Mouse (Mus musculus): Measurements from ENCODE around the gene Fras1.

Gene Fras1

DNA sequence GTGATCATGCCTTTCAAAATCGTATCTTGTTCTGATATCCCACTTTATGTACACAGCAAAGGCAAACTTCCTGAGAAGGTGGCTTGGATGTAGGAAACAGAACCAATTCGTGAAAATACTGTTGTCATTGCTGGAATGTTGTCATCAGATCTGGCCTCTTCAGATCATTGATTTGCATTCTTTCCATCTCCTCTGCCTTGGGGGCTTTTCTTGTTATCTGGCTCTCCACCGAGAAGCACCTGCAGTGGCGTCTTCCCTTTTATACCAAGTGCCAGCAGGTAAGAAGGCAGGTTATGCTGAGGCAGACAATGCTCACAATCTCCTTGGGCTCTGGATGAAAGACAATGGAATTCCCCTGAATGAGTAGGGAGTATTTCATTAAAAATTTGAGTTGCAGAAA lies 108.3 kb downstream of the Fras1 start:
- in situ Hi-C loops (cut with MboI): no loop called here

GRCm38 (mm10) chr5:96492497-96492896 lies 118.7 kb downstream of the Fras1 start:
- in situ Hi-C loops (cut with MboI): no loop called here

GRCm38 (mm10) chr5:96494502-96495292 lies 120.9 kb downstream of the Fras1 start:
- in situ Hi-C loops (cut with MboI): no loop called here

DNA sequence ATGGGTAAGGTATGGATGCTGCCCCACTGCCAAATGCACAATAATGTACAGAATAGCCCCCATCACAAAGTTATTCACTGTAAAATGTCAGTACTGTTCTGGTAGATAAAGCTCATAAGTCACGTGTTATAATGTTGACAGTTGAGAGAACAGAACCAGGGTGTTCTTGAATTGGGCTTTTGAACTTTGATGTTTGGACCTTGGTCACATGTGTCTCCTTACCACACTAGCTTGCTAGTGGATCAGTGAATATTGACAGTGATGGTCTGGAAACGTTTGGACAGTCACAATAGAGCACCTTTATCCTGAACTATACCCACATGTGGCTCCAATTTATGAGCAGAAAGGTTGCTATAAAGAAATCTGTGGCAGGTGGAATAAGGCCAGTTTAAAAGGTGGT lies 124.3 kb downstream of the Fras1 start:
- in situ Hi-C loops (cut with MboI): no loop called here

GRCm38 (mm10) chr5:96501783-96502182 lies 128.0 kb downstream of the Fras1 start:
- in situ Hi-C loops (cut with MboI): no loop called here

DNA sequence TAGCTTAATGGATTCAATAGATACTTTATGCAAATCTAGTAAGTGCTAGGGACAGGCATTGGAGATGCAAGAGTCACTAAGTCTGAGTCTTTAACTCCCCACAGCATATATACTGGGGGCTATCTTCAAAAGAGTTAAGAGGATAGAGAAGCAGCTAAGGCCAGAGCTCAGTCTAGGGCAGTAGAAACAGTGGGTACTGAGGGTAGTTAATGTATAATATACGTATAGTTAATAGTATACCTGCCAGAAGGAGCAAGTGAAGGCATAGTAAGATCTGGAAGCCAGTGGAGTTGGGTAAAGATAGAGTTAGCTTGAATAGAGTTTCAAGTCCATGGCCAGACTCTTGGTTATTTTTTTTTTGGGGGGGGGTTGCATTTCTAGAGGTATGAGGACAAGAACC lies 128.6 kb downstream of the Fras1 start:
- in situ Hi-C loops (cut with MboI): no loop called here

DNA sequence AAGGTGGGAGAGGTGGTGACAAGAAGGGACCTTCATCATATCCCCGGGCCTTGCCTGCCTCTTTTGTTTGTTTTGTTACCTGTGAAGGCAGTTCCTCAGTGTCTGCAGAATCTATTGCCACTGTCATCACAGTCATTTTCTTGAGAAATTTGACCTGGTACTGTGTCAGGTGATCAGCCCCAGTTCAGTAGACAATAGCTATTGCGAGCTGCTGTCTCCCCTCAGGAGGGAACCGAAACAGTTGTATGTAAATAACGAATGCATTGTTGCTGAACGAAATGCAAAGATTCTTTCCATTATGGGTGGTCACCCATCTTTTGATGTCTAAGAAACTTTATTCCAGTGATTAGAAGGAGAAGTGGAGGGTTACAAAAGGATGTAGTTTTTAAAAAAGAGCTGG lies 137.2 kb downstream of the Fras1 start:
- in situ Hi-C loops (cut with MboI): no loop called here

- in situ Hi-C loops (cut with MboI): no loop called here
Measured at GRCm38 (mm10) chr5:96513327-96513726, 139.6 kb downstream of the Fras1 start.

DNA sequence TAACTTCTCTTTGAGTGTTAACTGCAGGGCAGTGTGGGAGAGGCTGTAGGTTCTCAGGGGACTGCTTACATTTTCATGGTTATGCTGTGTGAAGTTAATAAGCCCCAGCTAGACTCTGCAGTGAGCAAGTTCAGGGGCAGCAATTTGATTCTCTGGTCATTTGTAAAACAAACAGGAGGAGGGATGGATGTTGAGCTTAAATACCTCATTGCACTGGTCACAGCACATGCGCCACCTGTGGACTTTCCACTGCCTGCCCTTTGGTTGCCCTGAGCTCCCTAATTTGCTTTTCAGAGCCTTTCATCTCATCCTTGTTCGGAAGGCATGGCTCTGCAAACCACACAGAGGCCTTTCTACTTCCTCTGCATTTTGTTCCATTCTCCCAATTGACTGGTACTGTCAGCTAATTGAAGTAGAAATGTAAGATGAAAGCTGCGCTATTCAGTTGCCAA lies 142.1 kb downstream of the Fras1 start:
- in situ Hi-C loops (cut with MboI): no loop called here

GRCm38 (mm10) chr5:96516329-96516728 lies 142.6 kb downstream of the Fras1 start:
- in situ Hi-C loops (cut with MboI): no loop called here

DNA sequence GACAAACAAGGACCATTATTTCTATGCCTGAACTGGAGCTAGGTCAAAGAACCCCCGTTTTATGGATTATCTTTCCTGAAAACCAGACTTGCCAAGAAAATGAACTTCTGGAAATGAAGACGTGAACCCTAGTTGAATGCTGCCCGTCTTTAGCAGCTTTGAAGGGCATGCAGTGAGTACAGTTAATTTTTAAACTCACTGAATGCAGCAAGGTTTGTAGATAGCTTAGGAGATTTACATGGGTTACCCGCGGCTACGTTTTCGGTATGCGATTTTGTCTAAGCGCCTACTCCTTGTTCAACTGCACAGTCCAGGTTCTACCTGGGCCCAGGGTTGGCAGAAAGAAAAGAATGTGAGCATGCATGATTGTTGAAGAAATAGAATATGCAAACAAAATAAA lies 147.8 kb downstream of the Fras1 start:
- in situ Hi-C loops (cut with MboI): no loop called here

- in situ Hi-C loops (cut with MboI): no loop called here
Measured at GRCm38 (mm10) chr5:96522909-96523409, 149.2 kb downstream of the Fras1 start.

GRCm38 (mm10) chr5:96528296-96528695 lies 154.5 kb downstream of the Fras1 start:
- in situ Hi-C loops (cut with MboI): no loop called here

DNA sequence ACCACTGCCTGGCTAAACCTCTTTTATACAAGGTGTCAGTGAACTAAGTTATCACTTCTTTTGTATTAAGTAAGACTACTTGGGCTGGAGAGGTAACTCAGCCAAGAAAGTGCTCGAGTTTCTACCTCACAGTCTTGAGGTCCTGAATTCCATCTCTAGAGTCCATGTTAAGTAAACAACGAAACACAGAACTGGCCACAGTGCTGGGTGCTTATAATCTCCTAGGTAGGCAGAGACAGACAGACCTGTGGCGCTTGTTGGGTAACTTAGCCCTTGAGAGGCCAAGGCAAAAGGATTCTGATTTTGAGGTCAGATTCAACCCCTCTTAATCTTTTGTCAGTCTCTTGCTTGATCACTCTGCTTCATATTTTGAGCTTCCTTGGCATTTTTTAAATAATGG lies 156.8 kb downstream of the Fras1 start:
- in situ Hi-C loops (cut with MboI): no loop called here

GRCm38 (mm10) chr5:96531962-96532361 lies 158.2 kb downstream of the Fras1 start:
- in situ Hi-C loops (cut with MboI): no loop called here

DNA sequence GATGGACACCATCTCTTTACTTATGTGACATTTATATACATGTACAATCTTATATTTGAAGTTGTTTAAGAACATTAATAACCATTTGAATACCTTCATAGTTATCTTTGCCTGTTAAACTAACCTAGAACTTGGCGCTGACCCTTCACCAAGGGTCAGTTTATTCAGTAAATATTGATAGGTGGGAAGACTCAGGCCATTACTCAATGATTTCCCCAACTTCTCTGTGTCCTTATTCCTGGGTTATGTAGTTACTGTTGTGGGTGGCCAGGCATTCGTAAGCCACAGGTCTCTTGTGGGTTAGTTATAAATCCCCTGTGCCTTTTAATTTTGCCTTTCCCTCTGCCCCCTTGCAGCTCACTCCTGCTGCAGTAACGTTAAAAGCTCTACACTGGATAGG lies 162.8 kb downstream of the Fras1 start:
- in situ Hi-C loops (cut with MboI): no loop called here

GRCm38 (mm10) chr5:96536937-96537336 lies 163.2 kb downstream of the Fras1 start:
- in situ Hi-C loops (cut with MboI): no loop called here

DNA sequence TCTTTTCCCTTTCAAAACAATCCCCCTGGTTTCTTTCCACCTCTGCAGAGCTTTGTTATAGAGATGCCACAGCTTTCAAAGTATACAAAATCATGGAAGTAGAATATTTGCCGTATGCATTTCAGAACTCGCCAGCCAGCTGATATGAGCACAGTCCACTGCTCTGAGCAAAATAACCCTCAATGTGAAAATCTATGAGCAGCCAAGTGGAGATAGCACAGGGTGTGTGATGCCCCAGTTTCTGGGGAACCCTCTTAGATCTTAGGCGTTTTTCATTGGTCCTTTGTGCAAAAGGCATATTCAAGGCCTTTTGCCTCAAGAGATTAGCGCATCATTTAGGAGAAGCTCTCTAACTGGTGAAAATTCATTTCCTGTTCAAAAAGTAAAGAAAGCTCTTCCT lies 170.4 kb downstream of the Fras1 start:
- in situ Hi-C loops (cut with MboI): no loop called here

DNA sequence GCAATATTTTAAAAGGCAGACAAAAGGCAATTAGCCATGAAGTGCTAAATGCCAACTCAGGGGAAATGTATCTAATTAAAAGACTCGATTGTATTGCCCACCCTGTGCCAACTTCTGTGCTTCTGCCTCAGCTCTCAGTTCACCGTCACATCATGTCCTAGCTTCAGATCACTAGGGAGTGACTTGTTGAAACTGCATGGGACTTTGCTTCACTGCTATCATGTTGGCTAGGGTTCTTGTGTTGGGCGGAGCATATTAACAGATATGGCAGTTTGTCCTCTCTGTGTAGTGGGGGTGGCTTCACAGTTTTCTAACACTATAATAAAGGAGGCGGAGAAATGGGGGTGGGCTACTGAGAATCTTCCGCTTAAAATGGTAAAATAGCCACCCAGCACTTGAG lies 172.2 kb downstream of the Fras1 start:
- in situ Hi-C loops (cut with MboI): no loop called here

DNA sequence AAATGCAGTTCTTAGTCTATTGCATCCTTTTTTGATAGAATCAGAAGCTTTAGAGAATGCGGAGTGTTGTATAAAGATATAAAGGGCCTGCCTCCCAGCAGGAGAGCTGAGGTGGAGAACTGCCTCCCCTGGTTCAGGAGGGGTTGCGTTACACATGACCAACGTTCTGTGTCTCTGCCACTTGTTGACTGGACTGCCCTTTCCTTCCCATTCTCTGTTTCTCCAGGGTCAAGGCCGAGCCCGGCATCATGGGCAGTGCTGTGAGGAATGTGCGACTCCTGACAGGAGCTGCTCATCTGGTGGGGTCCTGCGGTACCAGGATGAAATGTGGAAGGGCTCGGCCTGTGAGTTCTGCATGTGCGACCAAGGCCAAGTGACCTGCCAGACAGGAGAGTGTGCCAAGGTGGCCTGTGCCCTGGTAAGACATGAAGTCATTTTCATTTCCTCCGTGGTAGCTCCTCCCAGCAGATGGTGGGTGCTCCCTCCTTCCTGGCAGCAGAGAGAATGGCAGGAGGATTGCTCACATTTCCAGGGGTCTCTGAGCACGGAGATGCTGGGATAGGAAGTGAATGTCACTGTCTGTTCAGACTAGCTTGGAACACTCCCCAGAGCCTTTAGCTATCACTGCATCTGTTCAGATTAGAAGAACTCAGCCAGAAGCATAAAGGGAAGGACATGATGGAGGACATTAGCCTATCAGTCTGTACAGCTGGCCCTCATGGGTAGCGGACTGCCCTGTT lies 181.4 kb downstream of the Fras1 start:
- in situ Hi-C loops (cut with MboI): no loop called here

DNA sequence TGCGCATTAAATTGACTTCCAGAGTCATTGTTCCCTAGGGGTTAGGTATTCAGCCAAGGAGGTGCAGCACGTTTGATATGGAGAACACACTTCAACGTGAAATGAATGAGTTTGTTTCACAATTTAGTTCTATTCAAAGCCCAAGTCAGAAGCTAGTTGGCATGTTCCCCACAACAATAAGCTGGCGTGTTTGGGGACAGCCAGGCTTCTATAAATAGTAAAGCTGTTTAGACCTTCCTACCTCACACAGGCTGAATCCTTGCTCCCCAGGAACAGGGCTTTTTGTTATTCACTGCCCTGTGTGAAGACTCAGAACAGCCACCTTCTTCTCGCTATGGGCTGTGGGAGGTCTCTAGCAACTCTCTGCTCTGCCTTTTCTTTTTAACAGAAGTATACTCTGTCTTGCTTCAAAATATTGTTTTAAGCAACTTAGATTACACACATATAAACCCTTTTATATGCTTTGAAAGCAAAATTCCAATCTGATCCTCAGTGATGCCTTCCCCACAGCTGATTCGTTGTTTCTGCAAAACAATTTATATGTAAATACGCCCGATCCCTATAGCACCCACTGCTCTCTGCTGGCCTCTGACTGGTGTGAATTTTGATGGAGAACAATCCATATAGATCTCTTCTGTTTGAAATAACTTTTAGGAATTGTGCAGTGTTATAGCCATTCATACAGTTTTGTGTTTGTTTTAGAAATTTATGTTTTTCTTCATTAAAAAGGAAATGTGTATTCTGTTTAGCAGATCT lies 184.5 kb downstream of the Fras1 start:
- in situ Hi-C loops (cut with MboI): no loop called here

- in situ Hi-C loops (cut with MboI): no loop called here
Measured at GRCm38 (mm10) chr5:96574586-96574985, 200.8 kb downstream of the Fras1 start.
